Mouse (Mus musculus) thymus, postnatal 0 days (tissue): ENCODE data around the gene Trmt11. TPM values are rescaled to one million over a fixed set of nuclear protein-coding genes. Genes with fewer than 3 reads are reported as not detected.
"Not testable (repeated sequence)": the region's sequence is repeated elsewhere in the genome, so short reads cannot be mapped to it uniquely, and the experiment has no call there.

Experiments
- DNase-seq: peaks from one replicate; pipeline ENCODE4 v3.0.0-alpha.2; 2015; ENCODE audit warnings: low spot score
- polyA plus RNA-seq: library from polyadenylated mRNA; unstranded; fragments of >200 nt; fragmentation: Nextera tagmentation; extraction: Ambion mirVana; gene quantifications from 2 replicates; pipeline ENCODE4 v1.2.1, GENCODE M21; 2015

Trmt11 gene
- polyA plus RNA-seq: 23.2 and 23.9 TPM in 2 replicates

DNA sequence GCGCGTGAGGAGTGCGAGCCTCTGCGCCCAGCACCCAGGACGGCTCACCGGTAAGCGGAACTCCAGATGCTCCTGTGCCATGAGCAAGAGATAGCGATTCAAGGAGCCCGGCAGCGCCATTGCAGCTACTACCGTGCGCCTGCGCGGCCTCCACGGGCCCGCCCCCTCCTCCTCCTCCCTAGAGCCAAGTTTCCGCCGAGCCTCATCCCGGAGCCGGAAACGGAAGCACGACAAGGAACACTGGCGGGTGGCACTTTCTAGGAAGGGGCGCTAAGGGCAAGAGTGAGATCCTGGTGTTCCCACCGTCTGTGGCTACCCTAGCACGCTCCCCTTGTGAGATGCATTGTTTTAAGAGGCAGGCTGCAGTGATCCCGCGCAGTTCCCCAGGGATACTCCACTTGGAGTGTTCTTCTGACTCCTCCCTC, at the start of gene Trmt11:
Trmt11 (minus strand) TSS at position 208 of the 425 bp plus-strand sequence.
- DNase-seq: peak; percentile 82

DNA sequence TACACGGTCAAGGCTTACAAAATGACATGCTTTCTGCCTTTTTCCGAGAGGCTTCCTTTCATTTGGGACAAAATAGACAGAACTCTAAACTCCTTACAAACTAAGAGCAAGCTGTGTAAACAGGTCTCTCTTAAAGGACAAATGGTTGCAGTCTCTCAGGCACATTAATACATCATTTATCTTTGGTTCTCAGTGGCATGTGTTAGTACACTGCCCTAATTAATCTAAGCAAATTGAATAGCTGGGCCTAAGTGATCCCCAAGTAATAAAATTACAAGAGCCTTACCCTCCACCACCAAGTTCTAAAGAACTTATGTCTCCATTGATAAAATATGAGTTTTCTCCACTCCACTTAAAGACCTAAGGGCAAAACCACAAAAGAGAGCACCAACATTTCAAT, 47.1 kb upstream of the Trmt11 start:
- DNase-seq: no peak

DNA sequence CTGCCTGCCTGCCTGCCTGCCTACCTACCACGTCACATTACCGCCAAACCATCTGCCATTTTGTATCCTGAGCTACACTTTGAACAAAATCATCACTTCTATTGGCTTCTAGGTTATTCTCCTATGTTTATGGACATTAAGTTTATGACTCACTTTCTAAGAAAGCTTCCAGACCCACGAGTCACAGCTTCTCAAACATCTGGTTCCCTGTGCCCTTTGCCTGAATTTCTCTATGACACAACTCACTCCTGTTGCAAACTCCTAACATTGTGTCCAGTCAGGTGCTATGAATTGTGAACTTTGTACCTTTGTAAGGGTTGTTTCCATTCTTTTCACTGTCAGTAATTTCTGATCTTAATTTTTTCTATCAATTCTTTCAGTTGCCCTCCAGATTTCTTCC, 37.7 kb upstream of the Trmt11 start:
- DNase-seq: no peak

GRCm38 (mm10) chr10:30636474-30637154, 36.1 kb upstream of the Trmt11 start:
- DNase-seq: not testable (repeated sequence)

DNA sequence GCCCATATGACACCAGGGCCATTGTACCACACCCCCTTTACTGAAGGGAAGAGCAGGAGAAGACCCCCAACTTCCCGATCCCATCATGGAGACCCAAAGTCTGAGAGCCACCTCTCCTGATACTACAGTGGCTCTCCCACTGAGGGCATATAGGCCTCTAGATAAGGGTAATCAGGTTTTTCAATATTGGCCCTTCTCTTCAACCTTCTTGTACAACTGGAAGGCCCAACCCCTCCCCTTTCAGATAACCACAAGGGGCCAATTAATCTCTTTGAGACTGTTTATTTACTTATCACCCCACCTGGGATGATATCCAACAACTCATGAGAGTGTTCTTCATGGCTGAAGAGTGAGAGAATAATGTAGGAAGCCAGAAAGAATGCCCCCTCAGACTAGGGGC, 32.2 kb upstream of the Trmt11 start:
- DNase-seq: no peak

DNA sequence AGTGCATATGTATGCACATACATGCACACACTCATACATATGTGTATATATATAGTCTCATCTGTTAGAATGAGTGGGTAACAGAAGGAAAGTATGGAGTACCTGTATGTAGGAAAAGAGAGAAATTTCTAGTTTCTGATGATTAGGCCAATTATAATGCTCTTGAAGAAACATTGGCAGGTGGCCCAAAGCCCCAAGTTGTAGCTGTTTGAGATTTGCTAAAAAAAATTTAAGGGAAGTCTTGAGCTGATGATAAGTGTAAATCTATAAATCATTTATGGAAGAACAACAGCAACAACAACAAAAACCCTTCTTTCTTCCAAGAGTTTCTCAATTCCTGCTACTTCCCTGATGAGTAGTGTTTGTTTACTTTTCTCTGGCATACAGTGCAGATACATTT, 29.4 kb upstream of the Trmt11 start:
- no peak for DNase-seq

GRCm38 (mm10) chr10:30629513-30629912, 29.0 kb upstream of the Trmt11 start, which contains the start of gene Hint3:
Gene Hint3, minus strand, starts transcription at chr10:30629632.
- DNase-seq: no peak

DNA sequence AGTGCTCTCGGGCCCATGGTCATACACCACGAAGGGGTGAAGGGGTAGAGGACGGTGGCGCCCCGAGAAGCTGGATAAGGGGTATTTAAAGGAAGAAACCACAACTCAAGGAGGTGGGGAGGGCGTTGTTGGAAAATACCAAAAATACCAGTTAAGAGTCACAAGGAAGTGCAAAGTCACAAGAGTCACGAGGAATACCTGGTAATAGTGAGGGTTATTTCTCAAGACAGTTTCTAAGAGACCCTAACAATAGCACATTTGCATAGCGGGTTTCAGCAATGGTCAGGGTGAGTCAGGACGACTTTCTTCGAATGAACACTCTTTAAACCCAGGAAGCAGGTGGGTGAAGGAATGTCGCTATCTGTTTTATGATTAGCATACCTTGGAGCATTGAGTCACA, 27.9 kb upstream of the Trmt11 start:
- not testable (repeated sequence) for DNase-seq

DNA sequence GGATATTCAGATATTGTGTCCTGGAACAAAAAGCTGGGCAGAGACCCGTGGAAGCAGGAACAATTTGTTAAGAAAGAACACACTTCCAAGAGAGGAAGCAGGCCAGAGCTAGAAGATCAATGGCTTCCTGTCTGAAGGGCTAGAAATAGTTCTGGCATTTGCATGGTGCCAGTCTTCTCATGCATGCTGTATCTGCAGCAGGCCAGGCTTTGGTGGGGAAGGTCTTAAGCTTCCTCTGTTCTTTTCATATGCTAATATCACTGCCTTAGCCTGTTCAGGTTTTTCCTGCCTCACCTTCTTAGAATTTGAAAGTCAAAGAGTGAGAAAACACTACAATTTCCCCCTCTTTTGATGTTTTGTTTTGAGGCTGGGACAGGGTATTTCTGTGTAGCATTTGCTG, 27.0 kb upstream of the Trmt11 start:
- DNase-seq: no peak

GRCm38 (mm10) chr10:30624161-30625019, 23.8 kb upstream of the Trmt11 start:
- no peak for DNase-seq

DNA sequence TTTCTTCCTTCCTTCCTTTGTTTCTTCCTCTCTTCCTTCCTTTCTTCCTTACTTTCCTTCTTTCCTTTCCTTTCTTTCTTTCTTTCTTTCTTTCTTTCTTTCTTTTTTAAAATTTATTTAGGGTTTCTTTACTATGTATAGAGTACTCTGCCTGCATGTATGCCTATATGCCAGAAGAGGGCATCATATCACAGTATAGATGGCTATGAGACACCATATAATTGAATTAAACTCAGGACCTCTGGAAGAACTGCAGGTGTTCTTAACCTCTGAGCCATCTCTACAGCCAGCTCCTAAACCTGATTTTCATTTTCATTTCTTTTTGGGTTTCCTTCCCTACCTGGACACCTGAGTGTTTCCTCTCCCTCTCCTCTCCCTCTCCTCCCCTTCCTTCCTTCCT, 22.4 kb upstream of the Trmt11 start:
- peak; percentile 44 for DNase-seq

DNA sequence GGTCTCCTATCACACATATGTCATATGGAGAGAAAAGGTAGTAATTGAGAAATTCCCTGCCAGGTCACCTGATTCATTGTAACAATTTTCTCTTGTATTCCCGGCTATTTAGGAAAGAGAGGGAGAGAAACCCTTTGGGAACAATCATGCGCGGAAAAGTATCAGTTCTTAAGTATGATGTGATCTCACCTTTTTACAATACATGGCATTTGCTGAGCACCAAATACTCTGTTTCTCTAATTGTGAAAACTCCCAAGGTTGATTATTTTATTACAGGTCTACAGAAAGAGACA, 18.3 kb upstream of the Trmt11 start:
- DNase-seq: no peak

GRCm38 (mm10) chr10:30618091-30618917, 17.8 kb upstream of the Trmt11 start:
- peak; percentile 99 for DNase-seq

DNA sequence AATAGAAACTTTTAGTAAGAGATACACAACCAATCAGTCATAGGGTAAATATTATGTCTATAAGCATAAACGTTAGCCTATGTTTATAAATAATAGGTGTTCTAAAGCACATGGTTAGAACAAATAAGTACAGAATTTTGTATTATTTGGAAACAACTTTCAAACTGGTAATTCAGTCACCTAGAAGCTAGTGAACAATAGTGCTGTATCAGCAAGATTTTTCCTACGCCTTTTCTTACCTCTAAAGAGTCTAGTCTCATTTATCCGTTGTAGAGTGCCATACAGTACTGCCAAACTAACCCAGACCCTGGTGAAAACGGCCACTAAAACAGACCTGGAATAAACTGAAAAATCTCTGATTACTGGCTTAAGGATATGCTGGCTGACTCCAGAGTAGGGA, 12.5 kb upstream of the Trmt11 start:
- no peak for DNase-seq

GRCm38 (mm10) chr10:30609614-30610013, 9.1 kb upstream of the Trmt11 start:
- DNase-seq: no peak

- no peak for DNase-seq
Measured at GRCm38 (mm10) chr10:30608109-30608508, 7.6 kb upstream of the Trmt11 start.

DNA sequence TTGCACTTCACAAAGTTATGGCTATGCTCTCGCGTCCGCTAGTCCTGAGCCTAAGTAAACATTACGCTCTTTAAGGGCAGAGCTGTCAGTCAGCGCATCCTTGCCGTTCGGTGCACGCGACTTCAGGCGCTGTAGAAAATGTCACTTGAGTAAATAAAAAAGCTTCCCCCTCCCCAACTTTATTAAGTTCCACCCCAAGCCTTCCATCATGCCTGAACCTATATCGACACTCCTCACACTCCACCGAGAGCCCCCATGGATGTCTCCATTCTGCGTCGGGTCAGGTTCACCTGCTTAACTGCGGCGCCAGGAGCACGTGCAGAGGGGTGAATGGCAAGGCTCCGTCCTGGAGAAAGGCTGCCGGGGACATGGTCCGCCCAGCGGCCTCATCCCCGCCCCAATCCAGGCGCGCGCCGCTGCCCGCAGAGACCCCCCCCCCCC, 435 bp downstream of the Trmt11 start:
- DNase-seq: no peak

GRCm38 (mm10) chr10:30587037-30587436, 13.5 kb downstream of the Trmt11 start:
- peak; percentile 29 for DNase-seq

GRCm38 (mm10) chr10:30585691-30586090, 14.9 kb downstream of the Trmt11 start:
- no peak for DNase-seq

DNA sequence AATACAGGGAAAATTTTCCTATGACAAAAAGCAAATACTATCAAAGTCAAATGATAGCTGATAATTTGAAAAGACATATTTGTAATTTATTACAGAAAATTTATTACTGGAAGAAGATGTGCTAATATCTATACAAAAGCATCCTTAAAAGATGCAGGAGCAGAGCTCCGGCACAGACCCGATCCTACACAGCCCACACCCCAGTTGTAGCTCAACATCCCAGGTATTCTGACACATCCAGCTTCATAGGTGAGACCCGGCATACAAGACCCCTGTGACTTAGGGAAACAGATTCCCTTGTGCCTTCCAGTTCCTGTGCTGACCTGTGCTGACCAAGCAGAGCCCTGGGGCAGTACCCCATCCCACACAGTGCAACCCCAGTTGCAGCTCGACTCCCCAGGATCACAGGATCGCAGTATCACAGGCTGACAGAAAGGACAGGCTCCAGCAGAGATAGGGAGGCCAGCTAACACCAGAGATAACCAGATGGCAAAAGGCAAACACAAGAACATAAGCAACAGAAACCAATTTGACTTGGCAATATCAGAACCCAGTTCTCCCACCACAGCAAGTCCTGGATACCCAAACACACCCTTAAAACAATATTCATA, 22.8 kb downstream of the Trmt11 start:
- DNase-seq: no peak

DNA sequence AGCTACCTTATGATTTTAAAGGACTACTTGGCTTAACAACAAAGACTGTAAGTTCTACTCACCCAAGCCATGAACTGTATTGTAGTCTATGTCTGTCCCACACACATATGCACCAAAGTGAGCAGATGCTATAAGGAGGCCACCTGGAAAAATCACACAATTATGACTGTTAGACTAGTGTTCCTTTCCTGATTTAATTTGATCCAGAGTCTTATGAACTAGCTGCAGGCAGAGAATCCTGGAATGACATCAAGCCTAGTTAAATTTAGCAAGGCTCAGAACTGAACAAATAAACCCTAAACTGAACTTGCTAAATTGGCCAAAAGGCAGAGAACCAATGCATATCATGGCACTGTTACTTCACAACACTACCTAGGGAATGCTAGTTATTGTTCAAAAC, 34.2 kb downstream of the Trmt11 start:
- no peak for DNase-seq
